Mouse (Mus musculus) heart, embryonic 15.5 days (tissue): ENCODE results near the gene Reck. TPM values are rescaled to one million over a fixed set of nuclear protein-coding genes. Genes with fewer than 3 reads are reported as not detected.

Experiments
- ATAC-seq: fragments of 200-750 bp; cut with Nextera tagmentation; replicated peaks from 2 replicates; pipeline ENCODE4 v1.8.0; 2017; ENCODE audit warnings: low read depth, moderate TSS enrichment; ENCODE audit not compliant: insufficient number of reproducible peaks, insufficient read depth, low FRiP score
- H3K27ac ChIP-seq: fragments of 300-500 bp; sonication (generic); 2 replicates; pipeline ENCODE4 v1.5.1; 2015; ENCODE audit warnings: mild to moderate bottlenecking, inconsistent platforms
- H3K27me3 ChIP-seq: fragments of 300-500 bp; sonication (generic); 2 replicates; pipeline ENCODE4 v1.6.1; 2015; ENCODE audit warnings: inconsistent platforms
- H3K36me3 ChIP-seq: fragments of 300-500 bp; sonication (generic); 2 replicates; pipeline ENCODE4 v1.6.1; 2015; ENCODE audit warnings: mild to moderate bottlenecking, inconsistent platforms
- H3K4me1 ChIP-seq: fragments of 300-500 bp; sonication (generic); replicated peaks from 2 replicates; pipeline ENCODE4 v1.6.1; 2015; ENCODE audit warnings: inconsistent platforms
- H3K4me2 ChIP-seq: fragments of 300-500 bp; sonication (generic); 2 replicates; pipeline ENCODE4 v1.6.1; 2015; ENCODE audit warnings: inconsistent platforms, mild to moderate bottlenecking, moderate library complexity
- H3K4me3 ChIP-seq: fragments of 300-500 bp; sonication (generic); 2 replicates; pipeline ENCODE4 v1.5.1; 2015; ENCODE audit warnings: mild to moderate bottlenecking, inconsistent platforms
- H3K9ac ChIP-seq: fragments of 300-500 bp; sonication (generic); 2 replicates; pipeline ENCODE4 v1.6.1; 2015; ENCODE audit warnings: mild to moderate bottlenecking, inconsistent platforms
- H3K9me3 ChIP-seq: fragments of 300-500 bp; sonication (generic); replicated peaks from 2 replicates; pipeline ENCODE4 v1.6.1; 2016; ENCODE audit warnings: inconsistent platforms
- WGBS: fragments of 180-500 bp; shearing (Covaris S2); methylation state at CpG from one replicate; pipeline ENCODE4 v1.1.7; 2015; ENCODE audit warnings: mixed read lengths; 5-methylcytosine and 5-hydroxymethylcytosine counted together
- polyA plus RNA-seq: library from polyadenylated mRNA; unstranded; fragments of >200 nt; fragmentation: Nextera tagmentation; extraction: Ambion mirVana; gene quantifications from 2 replicates; pipeline ENCODE4 v1.2.1, GENCODE M21; 2015

Reck gene
- polyA plus RNA-seq, 1 experiment from 2014 or later = 8.1 TPM

GRCm38 (mm10) chr4:43970393-43971330 lies 95.3 kb downstream of the Reck start:
- no peak overlapping the region for H3K9ac ChIP-seq
- H3K4me1 ChIP-seq = peaks cover 40% of the 10 kb centered on the region
- no peak overlapping the region for H3K4me2 ChIP-seq
- H3K4me3 ChIP-seq = no peak overlapping the region
- H3K36me3 ChIP-seq = no peaks in the 10 kb centered on the region
- no peak overlapping the region for H3K27ac ChIP-seq
- ATAC-seq = no peak
- 88% methylated on average over 20 of the region's 20 CpGs for WGBS
- no peaks in the 10 kb centered on the region for H3K27me3 ChIP-seq
- H3K9me3 ChIP-seq = no peaks in the 10 kb centered on the region

GRCm38 (mm10) chr4:43971541-43972136 lies 96.3 kb downstream of the Reck start:
- Histone ChIP-seq H3K36me3 (no peaks in the 10 kb centered on the region), H3K9me3 (no peaks in the 10 kb centered on the region), H3K4me2 (peak overlapping the region; percentile 50), H3K27ac (peak overlapping the region; percentile 84), H3K4me1 (peaks cover 39% of the 10 kb centered on the region), H3K9ac (0 out of 2 replicates have a peak overlapping the region, but pooled peaks have one; percentile 26), H3K4me3 (no peak overlapping the region), H3K27me3 (no peaks in the 10 kb centered on the region)
- ATAC-seq = no peak
- 59% methylated on average over 9 of the region's 9 CpGs for WGBS

- H3K36me3 ChIP-seq = no peaks in the 10 kb centered on the region
- peaks cover 39% of the 10 kb centered on the region for H3K4me1 ChIP-seq
- H3K4me3 ChIP-seq = no peak overlapping the region
- 5% methylated on average over 8 of the region's 8 CpGs for whole genome bisulfite sequencing
- H3K9me3 ChIP-seq = no peaks in the 10 kb centered on the region
- H3K9ac ChIP-seq = 0 out of 2 replicates have a peak overlapping the region, but pooled peaks have one; percentile 26
- no peaks in the 10 kb centered on the region for H3K27me3 ChIP-seq
- ATAC-seq = peak; percentile 68
- peak overlapping the region; percentile 50 for H3K4me2 ChIP-seq
- H3K27ac ChIP-seq = peak overlapping the region; percentile 84
Observed at GRCm38 (mm10) chr4:43972137-43972591, 96.8 kb downstream of the Reck start.

- H3K4me3 ChIP-seq = no peak overlapping the region
- H3K27ac ChIP-seq = peak overlapping the region; percentile 49
- H3K4me1 ChIP-seq = peaks cover 35% of the 10 kb centered on the region
- 38% methylated on average over 4 of the region's 4 CpGs for WGBS
- no peak for ATAC-seq
- H3K4me2 ChIP-seq = no peak overlapping the region
- H3K9me3 ChIP-seq = no peaks in the 10 kb centered on the region
- H3K36me3 ChIP-seq = no peaks in the 10 kb centered on the region
- H3K9ac ChIP-seq = no peak overlapping the region
- no peaks in the 10 kb centered on the region for H3K27me3 ChIP-seq
Observed at GRCm38 (mm10) chr4:43973526-43973981, 98.2 kb downstream of the Reck start.

GRCm38 (mm10) chr4:43974914-43975616 lies 99.7 kb downstream of the Reck start:
- no peak overlapping the region for H3K27ac ChIP-seq
- H3K9ac ChIP-seq = no peak overlapping the region
- H3K9me3 ChIP-seq = no peaks in the 10 kb centered on the region
- H3K4me3 ChIP-seq = no peak overlapping the region
- WGBS = 67% methylated on average over 10 of the region's 10 CpGs
- no peak overlapping the region for H3K4me2 ChIP-seq
- no peak for ATAC-seq
- peaks cover 39% of the 10 kb centered on the region for H3K4me1 ChIP-seq
- no peaks in the 10 kb centered on the region for H3K27me3 ChIP-seq
- H3K36me3 ChIP-seq = no peaks in the 10 kb centered on the region

GRCm38 (mm10) chr4:43976223-43976740 lies 101.0 kb downstream of the Reck start:
- Histone ChIP-seq H3K27ac (no peak overlapping the region), H3K9ac (no peak overlapping the region), H3K4me2 (no peak overlapping the region), H3K9me3 (no peaks in the 10 kb centered on the region), H3K4me3 (no peak overlapping the region), H3K27me3 (no peaks in the 10 kb centered on the region), H3K4me1 (peaks cover 40% of the 10 kb centered on the region), H3K36me3 (no peaks in the 10 kb centered on the region)
- ATAC-seq = no peak
- WGBS = 79% methylated on average over 6 of the region's 6 CpGs

GRCm38 (mm10) chr4:43978521-43979443 lies 103.5 kb downstream of the Reck start:
- ATAC-seq = peak; percentile 40
- Histone ChIP-seq H3K9me3 (no peaks in the 10 kb centered on the region), H3K36me3 (no peaks in the 10 kb centered on the region), H3K9ac (no peak overlapping the region), H3K4me3 (no peak overlapping the region), H3K27ac (peak overlapping the region; percentile 61), H3K4me1 (peaks cover 27% of the 10 kb centered on the region), H3K4me2 (peak overlapping the region; percentile 23; the same call in 1 of the 2 replicates), H3K27me3 (no peaks in the 10 kb centered on the region)
- 38% methylated on average over 17 of the region's 17 CpGs for WGBS

- H3K4me2 ChIP-seq = no peak overlapping the region
- no peaks in the 10 kb centered on the region for H3K27me3 ChIP-seq
- no peak for ATAC-seq
- no peak overlapping the region for H3K4me3 ChIP-seq
- WGBS = 79% methylated on average over 3 of the region's 3 CpGs
- 0 out of 2 replicates have a peak overlapping the region, but pooled peaks have one; percentile 61 for H3K27ac ChIP-seq
- no peaks in the 10 kb centered on the region for H3K9me3 ChIP-seq
- H3K36me3 ChIP-seq = no peaks in the 10 kb centered on the region
- no peak overlapping the region for H3K9ac ChIP-seq
- H3K4me1 ChIP-seq = peaks cover 27% of the 10 kb centered on the region
Observed at GRCm38 (mm10) chr4:43979746-43980145, 104.4 kb downstream of the Reck start.

GRCm38 (mm10) chr4:43980236-43980635 lies 104.9 kb downstream of the Reck start:
- WGBS = 73% methylated on average over 4 of the region's 4 CpGs
- ATAC-seq = no peak
- Histone ChIP-seq H3K4me1 (peaks cover 27% of the 10 kb centered on the region), H3K9me3 (no peaks in the 10 kb centered on the region), H3K27ac (no peak overlapping the region), H3K36me3 (no peaks in the 10 kb centered on the region), H3K9ac (no peak overlapping the region), H3K27me3 (no peaks in the 10 kb centered on the region), H3K4me2 (no peak overlapping the region), H3K4me3 (no peak overlapping the region)

GRCm38 (mm10) chr4:43980846-43981245 lies 105.5 kb downstream of the Reck start:
- Histone ChIP-seq H3K36me3 (no peaks in the 10 kb centered on the region), H3K4me3 (no peak overlapping the region), H3K4me2 (no peak overlapping the region), H3K4me1 (peaks cover 27% of the 10 kb centered on the region), H3K27me3 (no peaks in the 10 kb centered on the region), H3K9ac (no peak overlapping the region), H3K9me3 (no peaks in the 10 kb centered on the region), H3K27ac (no peak overlapping the region)
- WGBS = 96% methylated on average over 6 of the region's 6 CpGs
- no peak for ATAC-seq
